Mouse (Mus musculus): ENCODE data around the gene Osbpl9.

DNA sequence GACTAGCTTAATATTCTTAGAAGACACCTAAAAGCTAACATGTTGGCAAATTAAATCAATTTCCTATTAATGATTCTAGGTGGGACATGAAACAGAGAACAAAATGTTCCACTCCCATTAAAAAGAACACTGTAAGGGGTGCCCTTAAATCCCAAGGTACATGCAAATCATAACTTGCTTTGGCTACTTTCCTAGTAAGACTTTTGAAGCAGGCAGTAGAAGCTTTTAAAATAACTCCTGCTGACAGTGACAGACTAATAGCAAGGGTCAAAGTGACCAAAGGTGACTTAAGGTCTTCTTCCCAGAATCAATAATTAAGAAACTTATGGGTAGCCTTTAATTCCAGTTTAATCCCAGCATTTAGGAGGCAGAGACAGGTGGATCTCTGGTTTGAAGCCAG lies 95.5 kb downstream of the Osbpl9 start:
- TF ChIP-seq REST (IDR thresholded peaks at IDR 0.05; ENCODE audit: insufficient read depth, insufficient read length) (no peak), USF1 (IDR thresholded peaks at IDR 0.05; ENCODE audit: low read depth) (no peak)
